Mouse (Mus musculus): ENCODE data around the gene Tmem108.

GRCm38 (mm10) chr9:103668830-103669229 is 92.8 kb downstream of the Tmem108 start:
- TF ChIP-seq POLR2A (IDR thresholded peaks at IDR 0.05; ENCODE audit: borderline replicate concordance, extremely low read depth, insufficient read depth, insufficient read length, poor library complexity, severe bottlenecking) (no peak), CTCF (IDR thresholded peaks at IDR 0.05; ENCODE audit: borderline replicate concordance, extremely low read depth, insufficient read depth, insufficient read length) (no peak)

Data from brain, embryonic 14.5 days (tissue).